Comparison of ENCODE assay signal across 35 mouse cellular contexts in genomic region chr10:68360765-68361483, GRCm38 (mm10).
A peak's percentile ranks its signal among the peaks of the same experiment; 100 is the strongest.
DNase-seq lines count a peak whose midpoint lies in the region; ATAC-seq and TF ChIP-seq lines count a peak whose summit lies in the region.
"Had no signal": no experiment of that assay in that cellular context is flagged by ENCODE, and none has a peak within 500 bp of the region (broad histone marks: within the 10 kb centered on the region; RNA-seq: fewer than 3 reads in every experiment).

No protein-coding gene starts in this region.

- peaks cover 3% of the 10 kb centered on the region for H3K4me1 ChIP-seq in lung, adult 2 months (ENCODE audit: control insufficient read depth, insufficient read depth, low read length)
- no peaks in the 10 kb centered on the region for H3K4me1 ChIP-seq in intestine, postnatal 0 days (replicated peaks; ENCODE audit: control insufficient read depth, insufficient read depth, low read length)
- H3K4me1 ChIP-seq in stomach, embryonic 16.5 days (ENCODE audit: control insufficient read depth, insufficient read depth, low read length): 0 out of 2 replicates have a peak, but pooled peaks cover 6% of the 10 kb centered on the region
- H3K4me1 ChIP-seq in midbrain, embryonic 10.5 days: peaks cover 3% of the 10 kb centered on the region
- H3K4me1 ChIP-seq: heart, embryonic 12.5 days; liver, embryonic 15.5 days had no signal

- no peak overlapping the region for H3K9ac ChIP-seq in intestine, postnatal 0 days (ENCODE audit: low read depth, low read length)
- no peak overlapping the region for H3K9ac ChIP-seq in stomach, embryonic 16.5 days (ENCODE audit: low read length)
- H3K9ac ChIP-seq: embryonic facial prominence, embryonic 15.5 days; forebrain, embryonic 12.5 days; forebrain, postnatal 0 days; heart, embryonic 12.5 days; limb, embryonic 15.5 days; liver, embryonic 15.5 days; neural tube, embryonic 12.5 days had no signal

- peak; percentile 36 to 44 for DNase-seq in lung, adult 18-20 months
- DNase-seq in lung, adult 2 months: no peak
- DNase-seq in lung, postnatal 25 days (ENCODE audit: low spot score): peak; percentile 37
- no peak for DNase-seq in gastrocnemius, postnatal 36 days
- no peak for DNase-seq in gastrocnemius, adult 2 months
- no peak for DNase-seq in midbrain, embryonic 10.5 days (ENCODE audit: low spot score)
- DNase-seq: adrenal gland, adult 2 months; adrenal gland, postnatal 36 days; cerebellum, adult 8-10 months; cerebellum, postnatal 25 days; forebrain, postnatal 0 days; gastrocnemius, postnatal 10 days; heart, adult 18-20 months; heart, postnatal 14 days; kidney, adult 9 months; kidney, postnatal 10 days; layer of hippocampus, adult 9-11 months; right cerebral cortex, adult 18-20 months; thymus, adult 18-20 months; thymus, postnatal 25 days had no signal

- no peak for TF ChIP-seq CTCF in lung, adult 2 months (IDR thresholded peaks at IDR 0.05; ENCODE audit: insufficient read depth, low read length)
- no peak for TF ChIP-seq CTCF in intestine, postnatal 0 days (IDR thresholded peaks at IDR 0.05; ENCODE audit: low read depth)
- TF ChIP-seq CTCF in gastrocnemius, adult 2 months (IDR thresholded peaks at IDR 0.05): no peak

- peak; percentile 73 for ATAC-seq in intestine, postnatal 0 days
- peak; percentile 81 for ATAC-seq in stomach, embryonic 16.5 days (ENCODE audit: insufficient read depth, low FRiP score)
- ATAC-seq: CD4-positive, CD25-positive, alpha-beta regulatory T cell, adult 4 months; forebrain, postnatal 0 days; hindbrain, embryonic 16.5 days; midbrain, embryonic 16.5 days had no signal

- no peak for TF ChIP-seq POLR2A in lung, adult 2 months (IDR thresholded peaks at IDR 0.05; ENCODE audit: borderline replicate concordance, extremely low read depth, low read depth, low read length)

- H3K36me3 ChIP-seq in intestine, postnatal 0 days (ENCODE audit: control insufficient read depth, insufficient read depth): no peaks in the 10 kb centered on the region
- H3K36me3 ChIP-seq in stomach, embryonic 16.5 days (ENCODE audit: control insufficient read depth, insufficient read depth, low read length): no peaks in the 10 kb centered on the region
- H3K36me3 ChIP-seq in midbrain, embryonic 10.5 days: no peaks in the 10 kb centered on the region
- H3K36me3 ChIP-seq: embryonic facial prominence, embryonic 10.5 days; embryonic facial prominence, embryonic 15.5 days; forebrain, embryonic 12.5 days; heart, embryonic 12.5 days; hindbrain, embryonic 10.5 days; limb, embryonic 10.5 days; limb, embryonic 15.5 days; liver, embryonic 15.5 days; neural tube, embryonic 12.5 days had no signal

- no peaks in the 10 kb centered on the region for H3K9me3 ChIP-seq in intestine, postnatal 0 days (ENCODE audit: control insufficient read depth)
- H3K9me3 ChIP-seq in stomach, embryonic 16.5 days (replicated peaks; ENCODE audit: control insufficient read depth, low read length): 0 out of 2 replicates have a peak, but pooled peaks cover 4% of the 10 kb centered on the region
- H3K9me3 ChIP-seq in midbrain, embryonic 10.5 days (replicated peaks): peaks cover 5% of the 10 kb centered on the region; the same call in 1 of the 2 replicates
- H3K9me3 ChIP-seq: embryonic facial prominence, embryonic 15.5 days; hindbrain, embryonic 10.5 days; limb, embryonic 10.5 days; limb, embryonic 15.5 days; liver, embryonic 15.5 days had no signal

- no peak overlapping the region for H3K27ac ChIP-seq in intestine, postnatal 0 days (ENCODE audit: low read depth, low read length)
- peak overlapping the region; percentile 55 for H3K27ac ChIP-seq in stomach, embryonic 16.5 days (ENCODE audit: low read length)
- no peak overlapping the region for H3K27ac ChIP-seq in gastrocnemius, adult 2 months
- no peak overlapping the region for H3K27ac ChIP-seq in midbrain, embryonic 10.5 days (replicated peaks)
- H3K27ac ChIP-seq: embryonic facial prominence, embryonic 10.5 days; embryonic facial prominence, embryonic 15.5 days; forebrain, embryonic 12.5 days; hindbrain, embryonic 10.5 days; limb, embryonic 10.5 days; limb, embryonic 15.5 days; liver, embryonic 15.5 days; neural tube, embryonic 12.5 days had no signal

- intact Hi-C loops in gastrocnemius, postnatal 36 days (cut with DNase I): no loop called here
- intact Hi-C loops in gastrocnemius, adult 2 months (cut with DNase I): no loop called here

- H3K4me2 ChIP-seq in intestine, postnatal 0 days (replicated peaks; ENCODE audit: low read depth): no peak overlapping the region
- H3K4me2 ChIP-seq in stomach, embryonic 16.5 days (ENCODE audit: low read depth, low read length): no peak overlapping the region
- H3K4me2 ChIP-seq: embryonic facial prominence, embryonic 15.5 days; forebrain, embryonic 12.5 days; heart, embryonic 12.5 days; limb, embryonic 15.5 days; liver, embryonic 15.5 days; midbrain, embryonic 11.5 days; neural tube, embryonic 12.5 days had no signal

- no peak overlapping the region for H3K4me3 ChIP-seq in lung, adult 2 months (replicated peaks; ENCODE audit: extremely low read depth, low read depth, low read length)
- H3K4me3 ChIP-seq in intestine, postnatal 0 days (ENCODE audit: low read depth, low read length): no peak overlapping the region
- no peak overlapping the region for H3K4me3 ChIP-seq in stomach, embryonic 16.5 days (replicated peaks; ENCODE audit: low read length)
- no peak overlapping the region for H3K4me3 ChIP-seq in gastrocnemius, adult 2 months
- no peak overlapping the region for H3K4me3 ChIP-seq in midbrain, embryonic 10.5 days
- H3K4me3 ChIP-seq: embryonic facial prominence, embryonic 10.5 days; embryonic facial prominence, embryonic 15.5 days; forebrain, embryonic 12.5 days; heart, embryonic 12.5 days; hindbrain, embryonic 10.5 days; limb, embryonic 10.5 days; limb, embryonic 15.5 days; liver, embryonic 15.5 days; neural tube, embryonic 12.5 days had no signal

- WGBS in lung, adult 2 months: 56% methylated on average over 6 of the region's 6 CpGs
- 41% methylated on average over 6 of the region's 6 CpGs for WGBS in intestine, postnatal 0 days
- WGBS in stomach, embryonic 16.5 days: 49% methylated on average over 6 of the region's 6 CpGs
- 86% methylated on average over 6 of the region's 6 CpGs for WGBS in midbrain, embryonic 10.5 days

- no peaks in the 10 kb centered on the region for H3K27me3 ChIP-seq in intestine, postnatal 0 days (replicated peaks; ENCODE audit: control insufficient read depth, insufficient read depth, low read length)
- no peaks in the 10 kb centered on the region for H3K27me3 ChIP-seq in stomach, embryonic 16.5 days (ENCODE audit: control insufficient read depth, insufficient read depth, low read length)
- H3K27me3 ChIP-seq in midbrain, embryonic 10.5 days (ENCODE audit: low read depth, poor library complexity, severe bottlenecking): no peaks in the 10 kb centered on the region
- H3K27me3 ChIP-seq: embryonic facial prominence, embryonic 15.5 days; forebrain, embryonic 12.5 days; heart, embryonic 12.5 days; limb, embryonic 15.5 days; liver, embryonic 15.5 days; neural tube, embryonic 12.5 days had no signal

Comparison
In these comparisons a context has a peak if more than half of its experiments do, and no peak if none do; other contexts are left out.
1. DNase-seq: peak in lung, adult 18-20 months (2 of 2) and lung, postnatal 25 days (single experiment); none in lung, adult 2 months (single experiment), gastrocnemius, postnatal 36 days (0 of 2), gastrocnemius, adult 2 months (single experiment) and midbrain, embryonic 10.5 days (single experiment).